Mouse (Mus musculus) erythroblast, embryonic 14.5 days (primary cell): Measurements from ENCODE around the gene Tsfm.

Source experiments
- GATA1 ChIP-seq: IDR thresholded peaks from 2 replicates; pipeline ENCODE4 v1.6.1; 2012; ENCODE audit warnings: low read length, inconsistent platforms, mixed read lengths
- TAL1 ChIP-seq: IDR thresholded peaks from 3 replicates; pipeline ENCODE4 v1.6.1; 2012; ENCODE audit warnings: low read length, inconsistent platforms, mixed read lengths

GRCm38 (mm10) chr10:126979121-126979635, 51.5 kb downstream of the Tsfm start:
- TF ChIP-seq TAL1: no peak
- TF ChIP-seq GATA1: no peak
